Mouse (Mus musculus) G1E (cell line): ENCODE results near the gene Evi2a.

Experiments
- CTCF ChIP-seq: IDR thresholded peaks from 2 replicates; pipeline ENCODE4 v1.5.1; 2012; ENCODE audit warnings: low read depth, low read length, inconsistent platforms, mixed read lengths
- GATA1 ChIP-seq: IDR thresholded peaks from 2 replicates; pipeline ENCODE4 v1.6.1; 2012; ENCODE audit warnings: borderline replicate concordance, low read length, inconsistent platforms, mixed read lengths

DNA sequence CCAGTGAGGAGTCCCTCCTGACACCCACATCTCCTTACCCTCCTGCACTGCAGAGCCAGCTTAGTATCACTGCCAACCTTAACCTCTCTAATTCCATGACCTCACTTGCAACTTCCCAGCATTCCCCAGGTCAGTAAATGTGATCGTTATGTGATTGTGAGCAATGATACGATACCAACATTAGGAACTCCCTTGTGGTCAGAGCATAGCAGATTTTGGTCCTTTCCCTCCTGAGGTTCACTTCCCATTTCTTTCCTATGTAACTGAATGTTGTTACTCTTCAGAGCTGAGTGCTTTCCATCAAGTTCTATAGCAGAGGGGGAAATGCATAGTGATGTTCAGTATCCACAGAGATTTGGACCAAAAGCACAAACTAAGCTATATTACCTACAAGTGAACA is 39.9 kb upstream of the Evi2a start:
- TF ChIP-seq CTCF (no peak), GATA1 (no peak)
